Mouse (Mus musculus) urinary bladder, adult 18-20 months (tissue): ENCODE data around the gene Cdc42ep1.
"Not testable (repeated sequence)": the region's sequence is repeated elsewhere in the genome, so short reads cannot be mapped to it uniquely, and the experiment has no call there.

Source experiments
- DNase-seq, 2 experiments: peaks; one replicate each; pipeline ENCODE4 v3.0.0; 2022; ENCODE audit warnings: low spot score in 2 of 2, mixed read lengths in 2 of 2

The Cdc42ep1 gene

DNA sequence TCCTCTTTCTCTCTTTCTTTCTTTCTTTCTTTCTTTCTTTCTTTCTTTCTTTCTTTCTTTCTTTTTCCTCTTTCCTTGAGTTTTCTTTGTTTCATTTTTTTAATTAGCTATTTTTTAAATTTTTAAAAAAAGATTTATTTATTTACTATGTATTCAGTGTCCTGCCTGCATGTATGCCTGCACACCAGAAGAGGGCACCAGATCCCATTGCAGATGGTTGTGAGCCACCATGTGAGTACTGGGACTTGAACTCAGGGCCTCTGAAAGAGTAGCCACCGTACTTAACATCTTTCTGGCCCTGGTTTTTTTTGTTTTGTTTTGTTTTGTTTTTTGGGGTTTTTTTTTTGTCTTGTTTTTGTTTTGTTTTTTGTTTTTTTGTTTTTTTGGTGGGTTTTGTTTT is 12.8 kb upstream of the Cdc42ep1 start:
- DNase-seq: no peak

DNA sequence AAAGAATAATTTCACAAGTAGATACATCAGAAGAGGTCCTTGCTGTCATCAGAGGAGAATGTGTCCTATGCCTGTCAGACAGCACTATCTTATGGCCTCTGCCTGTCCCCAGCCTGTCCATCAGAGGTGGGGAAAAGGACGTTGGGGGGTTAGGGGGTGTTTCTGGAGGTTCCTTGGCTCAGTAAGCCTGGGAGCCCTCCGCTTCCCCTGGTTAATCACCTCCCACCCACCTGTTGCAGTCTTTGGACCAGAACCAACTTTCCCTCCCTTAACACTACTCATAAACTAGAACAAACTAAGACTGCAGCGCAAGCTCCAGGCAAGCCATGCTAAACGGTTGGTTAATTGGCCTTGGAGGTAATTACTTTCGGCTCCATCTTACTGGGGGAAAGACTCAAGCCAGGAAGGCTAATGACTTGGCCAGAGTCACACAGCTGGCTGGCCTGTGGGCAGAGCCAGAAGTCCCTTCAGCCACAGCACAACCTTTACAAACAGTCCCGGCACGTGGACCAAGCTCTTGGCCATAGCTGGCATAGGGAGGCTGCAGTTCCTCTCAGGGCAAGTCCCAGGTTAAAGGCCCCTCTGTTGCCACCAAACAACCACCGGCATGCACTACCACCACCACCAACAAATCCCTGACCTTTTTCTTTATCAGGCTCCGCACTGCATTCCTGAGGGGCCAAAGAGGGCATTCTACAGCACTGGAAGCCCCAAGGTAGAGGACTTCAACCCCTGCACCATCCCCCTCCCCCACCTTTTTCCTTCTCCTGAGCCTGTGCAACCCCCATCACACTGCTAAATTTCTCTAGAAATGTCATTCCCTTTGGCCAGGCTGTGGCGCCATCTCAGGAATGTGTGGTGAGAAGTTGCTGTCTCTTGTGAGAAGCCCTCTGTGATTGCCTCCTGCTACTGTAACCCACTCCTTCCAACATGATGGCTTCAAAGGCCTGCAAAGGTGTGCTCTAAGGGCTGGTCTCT is 11.4 kb upstream of the Cdc42ep1 start:
- DNase-seq: no peak

DNA sequence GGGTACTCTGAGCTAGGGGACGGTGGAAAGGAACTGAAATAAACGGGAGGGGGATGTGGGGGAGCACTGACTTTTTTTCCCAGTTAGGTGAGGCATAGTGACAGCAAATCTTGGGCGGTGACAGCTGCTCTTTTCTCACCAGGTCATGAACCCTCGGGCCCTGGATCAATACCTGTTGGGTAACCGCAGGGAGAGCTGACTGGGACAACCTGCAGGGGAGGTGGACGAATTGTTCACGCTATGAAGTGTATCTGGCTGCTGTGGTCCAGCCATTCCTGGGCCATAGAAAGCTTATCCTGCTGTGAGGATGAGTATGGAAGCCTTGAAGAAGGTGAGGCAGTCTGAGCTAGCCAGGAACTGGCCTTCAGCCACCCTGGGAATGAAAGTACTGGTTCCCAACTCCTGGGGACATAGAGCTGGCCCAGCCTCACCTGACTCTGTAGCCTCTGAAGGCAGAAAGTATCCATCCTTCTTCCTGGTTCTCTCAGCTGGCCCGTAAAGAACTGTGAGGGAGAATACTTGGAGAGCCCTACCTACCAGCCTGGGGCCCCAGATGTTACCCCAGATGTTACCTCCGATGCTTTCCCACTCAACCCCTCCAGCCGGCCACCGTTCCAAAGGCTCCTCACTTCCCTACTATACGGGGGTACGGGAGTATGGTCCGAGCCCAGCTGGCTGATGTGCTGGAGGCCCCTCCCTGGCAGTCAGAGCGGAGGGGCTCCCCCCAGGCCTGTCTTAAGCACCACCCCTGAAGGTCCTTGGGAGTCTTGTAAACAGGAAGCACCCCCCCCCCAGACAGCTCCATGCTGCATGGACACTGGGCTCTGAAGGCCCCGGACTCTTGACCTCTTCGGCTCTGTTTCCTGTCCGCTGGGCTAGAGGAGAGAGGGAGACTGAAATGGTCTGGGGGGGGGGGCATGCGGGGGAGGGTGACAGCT is 10.4 kb upstream of the Cdc42ep1 start:
- no peak for DNase-seq

DNA sequence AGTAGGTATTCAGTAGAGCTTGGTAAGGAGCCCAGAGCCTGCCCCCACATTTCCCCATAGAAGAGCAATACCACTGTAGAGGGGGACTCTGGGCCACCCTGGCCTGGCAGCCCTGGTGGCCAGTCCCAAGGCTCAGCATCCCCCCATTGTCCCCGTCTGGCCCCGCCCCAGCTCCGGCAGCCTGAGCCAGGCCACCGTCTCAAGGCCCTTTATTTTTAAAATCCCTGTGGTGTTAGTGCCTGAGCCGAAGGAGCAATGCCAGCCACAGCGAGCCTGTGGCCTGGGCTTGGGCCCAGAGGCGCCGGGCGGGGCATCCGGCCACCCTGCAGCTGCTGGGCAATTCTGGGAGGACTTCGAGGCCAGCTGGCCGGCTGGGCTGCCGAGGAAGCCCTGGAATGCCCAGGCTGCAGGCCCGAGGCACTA is 9.7 kb upstream of the Cdc42ep1 start:
- DNase-seq: no peak

DNA sequence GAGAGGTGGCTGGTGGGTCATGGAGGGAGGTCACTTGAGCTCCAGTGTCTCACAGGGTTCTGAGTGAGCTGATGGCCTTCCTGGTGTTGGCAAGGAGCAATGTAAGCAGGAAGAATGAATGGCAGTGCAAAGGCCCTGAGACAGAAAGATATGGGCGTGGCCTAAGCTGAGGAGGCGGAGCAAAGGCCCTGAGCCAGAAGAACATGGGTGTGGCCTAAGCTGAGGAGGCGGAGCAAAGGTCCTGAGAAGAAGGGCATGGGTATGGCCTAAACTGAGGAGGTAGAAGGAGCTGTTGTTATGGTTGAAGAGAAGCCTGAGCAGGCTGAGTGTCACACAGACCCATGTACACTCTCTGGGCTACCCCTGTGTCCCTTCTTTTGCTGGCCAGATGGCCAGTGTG is 8.8 kb upstream of the Cdc42ep1 start:
- no peak for DNase-seq

DNA sequence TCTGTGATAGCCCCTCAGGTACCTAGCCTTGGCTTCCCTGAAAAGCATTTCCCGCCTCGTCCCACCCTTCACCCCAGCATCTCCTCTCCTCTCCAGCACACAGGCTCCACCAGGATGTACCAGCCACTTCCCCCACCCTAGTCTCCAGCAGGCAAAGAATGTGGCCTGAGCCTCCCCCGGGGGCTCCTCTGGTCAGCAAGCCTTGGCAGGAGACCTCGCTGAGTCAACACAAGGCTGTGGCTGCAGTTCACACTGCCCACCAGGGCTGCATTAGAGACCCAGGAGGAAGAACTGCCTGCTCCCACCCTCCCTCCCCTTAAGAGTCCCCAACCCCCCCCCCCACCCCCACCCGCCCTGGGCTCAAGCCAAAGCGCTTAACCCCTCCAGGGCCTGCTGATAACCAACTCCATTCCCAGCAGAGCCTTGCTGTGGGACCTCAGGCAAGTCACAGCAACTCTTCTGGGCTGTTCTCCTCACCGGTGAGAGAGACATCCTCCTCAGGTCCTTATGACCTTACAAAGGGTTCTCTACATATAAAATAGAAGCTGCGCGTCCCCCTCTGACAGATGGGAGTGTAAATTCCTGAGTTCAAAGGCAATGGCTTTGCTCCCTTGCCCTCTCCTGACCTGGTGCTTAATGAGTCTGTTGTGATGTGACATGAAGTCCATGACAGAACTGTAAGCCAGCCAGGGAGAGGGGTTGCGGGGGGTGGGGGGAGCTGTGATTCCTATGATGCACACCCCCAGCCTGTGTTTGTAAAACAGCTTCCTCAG is 8.0 kb upstream of the Cdc42ep1 start:
- DNase-seq: no peak

DNA sequence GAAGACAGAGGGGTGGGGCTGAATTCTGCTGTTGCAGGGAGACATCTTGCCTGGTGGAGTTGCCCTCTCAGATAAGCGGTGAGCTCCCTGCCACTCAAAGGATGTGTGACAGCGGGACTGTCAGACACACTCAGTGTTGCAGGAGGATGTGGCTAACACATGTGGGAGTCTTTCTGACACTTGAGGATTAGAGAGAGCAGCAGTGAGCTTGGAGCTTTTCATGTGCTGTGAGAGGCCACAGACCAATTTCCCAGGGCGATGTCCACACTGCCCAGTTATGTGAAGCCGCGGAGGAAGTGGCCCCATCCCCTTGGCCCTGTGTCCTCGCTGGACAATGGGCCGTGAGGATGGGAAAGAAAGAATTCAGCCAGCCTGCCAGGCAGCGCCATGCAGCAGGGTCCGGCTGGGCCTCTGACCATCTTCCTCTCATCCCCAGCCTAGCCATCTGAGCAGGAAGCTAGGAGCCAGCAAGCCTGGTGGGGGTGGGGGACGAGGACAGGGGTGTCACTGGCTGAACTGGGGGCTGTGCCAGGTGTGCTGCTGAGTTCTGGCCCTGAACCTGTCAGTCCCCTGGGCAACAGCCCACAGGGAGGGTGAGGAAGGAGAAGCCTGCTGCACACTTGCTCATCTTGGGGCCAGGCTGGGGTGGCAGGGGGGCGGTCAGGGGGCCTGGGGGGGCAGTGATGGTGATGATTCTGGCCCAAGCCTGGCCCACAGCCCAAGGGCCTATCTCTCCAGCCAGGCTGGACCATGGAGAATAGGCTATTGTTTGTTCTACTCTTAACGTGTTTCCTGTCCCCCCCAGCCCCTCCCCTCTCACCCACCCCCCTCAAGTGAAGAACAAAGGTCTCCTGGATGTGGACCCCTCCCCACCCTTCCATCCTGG is 7.0 kb upstream of the Cdc42ep1 start:
- no peak for DNase-seq

DNA sequence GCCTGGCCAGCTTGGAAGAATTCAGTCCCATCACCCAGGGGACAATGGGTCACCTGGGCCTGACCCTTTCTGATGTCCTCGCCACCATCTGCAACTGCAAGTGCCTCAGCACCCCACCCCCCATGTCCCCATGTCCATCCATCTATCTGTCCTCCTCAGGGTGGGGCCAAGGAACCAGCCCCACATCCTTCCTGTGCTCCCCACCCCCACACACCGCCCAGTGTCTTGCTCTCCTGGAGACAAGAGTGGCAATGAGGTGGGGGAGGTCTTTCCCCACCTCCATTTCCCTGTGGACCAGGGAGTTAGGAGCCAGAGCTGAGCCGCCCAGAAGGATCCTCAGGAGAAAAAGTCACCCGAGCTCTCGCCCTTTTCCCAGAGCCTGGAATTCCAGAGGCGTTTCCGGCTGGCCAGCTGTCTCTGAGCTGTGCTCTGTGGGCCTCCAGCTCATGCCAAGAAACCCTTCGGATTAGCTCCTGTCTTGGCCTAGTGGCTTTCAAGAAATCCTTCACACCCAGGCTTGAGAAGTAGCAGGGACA is 6.3 kb upstream of the Cdc42ep1 start:
- no peak for DNase-seq

DNA sequence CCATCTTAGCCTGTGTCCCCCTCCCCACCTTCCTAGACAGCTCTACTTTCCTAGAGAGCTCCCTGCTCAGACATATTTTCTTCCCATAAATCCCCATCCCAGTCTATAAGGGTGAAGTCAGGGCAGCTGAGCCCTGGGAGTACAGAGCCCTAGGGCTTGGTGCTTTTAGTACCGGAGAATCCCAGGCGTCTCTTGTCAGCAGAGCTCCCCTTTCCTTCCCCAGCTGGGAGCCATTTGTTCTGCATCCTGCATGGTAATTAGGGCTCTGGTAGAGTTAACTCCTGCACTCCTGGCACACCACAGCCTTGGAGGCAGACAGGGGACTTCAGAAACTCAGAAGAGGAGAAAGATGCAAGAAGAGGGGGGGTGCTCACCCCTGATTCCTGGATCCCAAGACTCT is 2.7 kb upstream of the Cdc42ep1 start:
- no peak for DNase-seq

DNA sequence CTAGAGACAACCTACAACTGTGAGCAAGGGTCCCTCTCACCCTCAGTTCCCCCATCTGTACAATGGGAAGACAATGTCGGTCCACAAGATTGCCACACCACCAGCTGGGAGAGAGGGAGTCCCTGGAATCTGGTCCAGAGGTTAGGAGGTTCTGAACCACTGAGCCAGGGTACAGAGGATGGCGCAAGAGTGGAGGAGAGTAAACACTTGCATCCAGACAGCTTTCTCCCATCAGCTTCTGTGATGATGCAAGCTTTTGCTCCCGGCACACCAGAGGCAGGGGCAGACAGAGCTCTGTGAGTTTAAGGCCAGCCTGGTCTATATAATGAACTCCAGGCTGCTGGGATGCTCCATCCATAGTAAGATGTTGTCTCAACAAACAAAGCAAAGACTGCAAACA is 2.2 kb upstream of the Cdc42ep1 start:
- peak in 1 of 2 experiments; percentile 54 for DNase-seq

DNA sequence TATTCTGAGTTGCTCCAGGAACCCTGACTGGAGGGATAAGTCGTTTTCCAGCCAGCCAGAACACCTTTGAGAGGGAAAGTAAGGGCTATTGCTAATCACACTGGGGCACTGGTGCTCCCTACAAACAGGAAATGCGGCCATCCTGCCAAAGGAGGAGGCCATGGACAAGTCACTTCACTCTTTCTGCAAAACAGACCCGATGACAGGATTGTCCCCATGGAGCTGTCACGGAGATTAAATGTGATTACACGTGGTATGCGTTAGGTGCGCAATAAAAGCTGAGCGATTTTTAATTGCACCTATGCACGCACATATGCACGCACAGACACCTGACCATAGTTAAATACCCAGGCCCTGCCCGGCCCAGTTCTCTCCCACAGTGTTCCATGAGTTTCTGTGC is 1.7 kb upstream of the Cdc42ep1 start:
- DNase-seq: no peak

DNA sequence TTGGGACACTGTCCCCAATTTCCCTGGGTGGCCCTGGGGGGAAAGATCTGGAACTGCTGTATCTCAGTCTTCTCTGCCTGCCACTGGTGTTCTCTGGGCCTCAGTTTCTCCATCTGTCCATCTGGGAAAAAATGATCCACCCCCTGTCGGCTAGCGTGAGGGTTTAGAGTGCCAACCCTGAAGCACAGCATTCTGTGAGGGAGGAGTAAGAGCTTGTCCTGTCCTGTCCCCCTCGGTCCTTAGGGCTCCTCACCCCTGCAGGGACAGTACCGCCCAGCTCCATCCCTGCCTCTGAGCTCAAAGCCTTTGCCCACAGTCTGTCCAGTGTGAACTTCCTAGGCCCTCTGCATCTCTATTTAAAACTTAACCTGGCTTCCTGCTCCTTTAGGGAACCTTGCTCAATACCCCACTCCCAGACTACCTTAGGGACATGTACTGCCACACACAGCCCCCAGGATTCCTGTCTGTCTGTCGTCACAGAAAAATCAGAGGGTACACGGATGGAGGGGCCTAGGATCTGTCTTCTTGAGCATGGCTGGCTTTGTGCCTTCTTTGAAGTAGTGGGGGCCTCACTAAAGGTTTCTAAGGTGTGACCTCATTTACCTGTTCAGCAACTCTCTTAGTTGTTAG is 1.1 kb upstream of the Cdc42ep1 start:
- DNase-seq: no peak

DNA sequence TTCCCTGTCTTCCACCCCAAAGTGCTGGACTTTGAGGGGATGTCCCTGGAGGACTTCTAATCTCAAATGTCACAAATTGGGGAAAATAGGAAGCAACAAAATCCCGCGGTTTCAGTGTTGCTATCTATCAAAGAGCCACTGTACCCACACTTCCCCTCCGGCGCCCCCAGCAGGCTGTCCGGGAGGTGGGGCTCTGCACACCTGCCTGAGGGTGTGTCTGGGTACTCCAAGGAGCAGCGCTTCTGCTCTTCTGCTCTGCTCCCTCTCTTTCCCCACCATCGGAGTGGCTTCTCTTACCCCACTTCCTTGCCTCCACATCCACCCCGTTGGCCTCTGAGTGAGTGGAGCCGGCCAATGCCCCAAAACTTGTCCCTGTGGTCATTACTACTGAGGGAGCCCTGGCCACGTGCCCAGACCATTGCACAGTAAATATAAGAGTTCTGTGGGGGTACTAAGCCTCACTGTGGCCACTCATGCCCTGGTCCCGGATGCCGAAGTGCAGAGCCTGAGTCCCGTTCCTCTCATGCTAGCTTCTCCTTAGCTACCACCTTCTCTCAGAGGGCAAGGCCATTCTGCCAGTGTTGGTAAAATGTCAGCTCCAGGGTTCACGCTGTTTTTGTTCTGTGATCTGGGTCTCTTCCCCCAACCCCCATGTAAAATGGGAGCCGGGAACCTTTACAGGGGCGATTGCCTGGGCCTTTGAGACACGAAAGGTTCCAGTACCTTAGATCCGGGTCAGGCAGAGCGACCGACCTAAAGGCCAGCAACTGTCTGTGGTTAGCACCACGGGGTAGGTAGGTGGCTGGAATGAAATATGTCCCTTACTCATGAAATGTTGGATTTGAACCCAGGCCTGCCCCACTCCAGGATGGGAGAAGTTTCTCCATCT is 1.4 kb downstream of the Cdc42ep1 start:
- DNase-seq: no peak

DNA sequence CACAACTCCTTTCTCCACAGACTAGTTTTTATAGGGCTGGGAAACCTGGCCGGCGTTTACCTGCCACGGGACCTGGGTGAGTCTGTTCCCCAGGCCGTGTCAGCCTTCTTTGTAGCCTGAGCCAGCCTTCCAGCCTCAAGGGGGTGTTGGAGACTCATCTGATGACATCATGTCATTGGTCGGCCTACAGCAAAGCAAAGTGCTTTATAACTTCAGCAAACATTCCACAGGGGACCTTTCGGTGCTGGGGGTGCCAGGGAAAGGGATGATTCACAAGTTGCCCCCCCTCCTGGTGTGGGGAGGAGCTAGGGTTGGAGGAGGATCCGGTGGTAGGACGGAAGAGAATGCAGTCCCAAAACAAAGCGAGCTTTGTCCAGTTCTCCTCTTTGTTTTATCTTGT is 2.4 kb downstream of the Cdc42ep1 start:
- peak in 1 of 2 experiments; percentile 55 for DNase-seq

DNA sequence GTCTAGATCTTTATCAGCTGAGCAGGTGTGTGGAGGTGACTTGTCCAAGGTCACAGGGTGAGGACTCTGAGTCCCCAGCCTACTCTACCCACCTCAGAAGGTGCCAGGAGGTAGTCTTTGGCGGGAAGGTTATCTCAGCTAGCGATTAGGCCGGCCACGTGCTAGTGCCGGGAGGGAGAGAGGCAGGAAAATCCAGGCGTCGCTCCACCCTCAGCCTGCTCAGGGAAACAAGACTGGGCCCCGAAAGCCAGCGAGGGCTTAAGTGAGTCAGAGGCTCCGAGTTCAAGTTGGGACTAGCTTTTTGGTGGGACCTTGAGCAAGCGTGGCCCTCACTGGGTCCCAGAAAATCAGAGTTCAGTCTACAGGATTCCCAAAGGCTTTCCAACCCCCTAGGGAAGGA is 2.9 kb downstream of the Cdc42ep1 start:
- DNase-seq: no peak

DNA sequence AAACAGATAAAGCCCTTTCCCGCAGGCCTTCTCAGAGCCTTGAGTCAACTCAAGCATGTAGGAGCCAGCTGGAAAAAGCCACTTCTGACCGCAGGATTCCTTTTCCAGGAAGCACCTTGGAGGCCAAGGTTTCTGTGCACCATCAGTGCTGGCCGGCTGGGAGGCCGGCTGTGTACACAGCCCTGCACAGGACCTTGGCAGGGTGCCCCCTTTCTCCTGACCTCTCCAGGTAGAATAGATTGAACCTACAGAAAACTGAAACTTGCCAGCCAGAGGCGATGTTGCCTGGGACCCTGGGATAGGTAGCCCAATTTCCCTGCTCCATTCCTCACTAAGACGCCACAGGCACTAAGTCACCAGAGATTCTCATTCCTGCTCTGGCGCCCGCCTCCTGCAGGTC is 3.4 kb downstream of the Cdc42ep1 start:
- no peak for DNase-seq

DNA sequence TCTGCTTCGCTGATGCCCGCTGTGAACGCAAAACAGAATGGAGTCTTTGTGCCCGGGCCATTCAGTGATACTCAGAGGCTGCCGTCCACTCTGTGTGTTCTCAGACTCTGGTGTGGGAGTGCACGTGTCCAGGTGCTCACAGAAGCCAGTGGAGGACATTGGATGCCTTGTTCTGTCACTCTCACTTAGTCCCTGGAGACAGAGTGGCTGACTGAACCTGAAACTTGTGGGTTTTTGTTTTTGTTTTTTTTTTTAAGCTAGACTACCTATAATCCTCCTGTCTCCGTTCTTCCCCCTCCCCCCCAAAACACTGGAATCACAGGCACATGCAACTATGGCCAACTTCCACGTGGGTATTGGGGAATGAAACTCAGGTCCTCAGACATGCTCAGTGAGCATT is 3.9 kb downstream of the Cdc42ep1 start:
- no peak for DNase-seq

DNA sequence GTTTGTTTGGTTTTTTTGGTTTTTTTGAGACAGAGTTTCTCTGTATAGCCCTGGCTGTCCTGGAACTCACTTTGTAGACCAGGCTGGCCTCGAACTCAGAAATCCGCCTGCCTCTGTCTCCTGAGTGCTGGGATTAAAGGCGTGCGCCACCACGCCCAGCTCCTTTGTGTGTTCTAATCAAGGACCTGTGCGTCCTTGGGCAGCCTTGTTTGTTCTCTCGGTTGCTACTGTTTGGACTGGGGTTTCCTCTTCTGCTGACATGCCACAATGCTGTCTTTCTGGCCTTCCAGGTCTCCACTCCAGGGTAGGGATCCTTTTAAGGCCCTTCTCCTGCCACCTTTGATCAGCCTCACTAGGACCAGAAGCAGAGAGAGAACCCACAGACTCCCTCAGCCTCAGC is 4.4 kb downstream of the Cdc42ep1 start:
- not testable (repeated sequence) for DNase-seq

DNA sequence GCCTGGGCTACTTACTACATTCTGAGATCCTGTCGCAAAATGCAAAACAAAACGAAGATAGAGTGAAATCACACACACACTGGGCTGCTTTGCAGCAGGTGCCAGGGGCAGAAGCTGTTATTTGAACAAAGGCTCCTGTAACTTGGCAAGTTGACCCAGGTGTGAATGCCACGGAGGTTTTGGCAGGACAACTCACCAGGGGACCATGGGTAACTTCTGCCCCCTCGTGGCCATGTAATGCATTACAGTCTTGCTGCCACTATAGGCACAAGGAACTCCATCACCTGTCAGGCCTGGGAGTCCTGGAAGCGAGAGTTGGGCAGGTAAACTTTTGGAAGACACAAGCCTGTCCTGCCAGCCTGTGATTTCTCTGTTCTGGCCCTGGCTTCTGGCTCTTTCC is 6.0 kb downstream of the Cdc42ep1 start:
- peak; percentile 72 to 88 for DNase-seq
